Mouse (Mus musculus): Measurements from ENCODE around the gene Kcng3. TPM values are rescaled to one million over a fixed set of nuclear protein-coding genes. Genes with fewer than 3 reads are reported as not detected.
A peak's percentile ranks its signal among the peaks of the same experiment; 100 is the strongest.

Kcng3 gene
- not detected in 2 replicates for polyA plus RNA-seq (2016; fragmentation: Nextera tagmentation; extraction: Ambion mirVana)

DNA sequence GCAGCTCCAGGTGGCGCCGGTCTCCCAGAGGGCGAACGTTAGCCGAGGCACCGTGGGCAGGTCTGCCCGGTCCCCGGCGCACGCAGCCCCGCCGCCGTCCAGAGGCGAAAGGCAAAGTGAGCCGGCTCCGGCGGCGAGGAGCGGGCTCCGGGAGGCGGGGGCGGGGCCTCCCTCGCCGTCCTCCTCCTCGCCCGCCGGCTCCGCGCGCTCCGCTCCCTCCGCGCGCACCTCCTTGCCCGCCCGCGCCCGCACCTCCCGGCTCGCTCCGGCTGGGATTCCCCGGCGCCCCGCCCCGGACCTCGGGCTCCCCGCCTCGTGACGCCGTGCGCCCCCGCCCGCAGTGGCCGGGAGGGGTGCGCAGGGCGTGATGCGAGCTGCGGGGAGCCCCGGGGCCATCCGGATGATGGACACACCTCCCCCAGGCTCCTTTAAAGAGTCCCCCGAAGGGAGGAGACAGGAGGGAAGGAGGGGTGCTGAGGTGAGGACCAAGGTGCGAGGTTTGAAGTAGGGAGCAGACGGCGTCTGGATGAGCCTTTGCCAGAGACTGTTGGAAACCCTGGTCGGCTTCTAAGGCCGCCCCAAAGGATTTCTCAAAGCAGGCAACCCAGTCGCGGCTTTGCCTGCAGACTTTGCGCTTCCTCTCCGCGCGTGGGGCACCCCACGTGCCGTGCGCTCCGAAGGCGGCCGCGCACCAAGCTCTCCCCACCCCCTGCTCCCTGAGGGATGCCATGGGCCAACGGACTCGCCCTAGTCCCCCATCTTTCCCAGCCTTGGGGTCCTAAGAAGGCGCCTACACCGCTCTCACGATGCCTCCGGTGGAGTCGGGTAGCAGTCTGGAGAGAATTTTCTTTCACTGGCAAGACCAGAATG, at the start of gene Kcng3:
Kcng3 (minus strand) TSS at position 113 of the 870 bp plus-strand sequence.
- Histone ChIP-seq H3K9ac (peak within 1 kb of the TSS; percentile 55), H3K27me3 (peaks cover 92% of the 10 kb centered on the region), H3K4me2 (peak within 1 kb of the TSS; percentile 88), H3K9me3 (no peaks in the 10 kb centered on the region), H3K4me3 (replicated peaks) (peak within 1 kb of the TSS; percentile 58), H3K4me1 (peaks cover 23% of the 10 kb centered on the region), H3K36me3 (replicated peaks) (no peaks in the 10 kb centered on the region), H3K27ac (no peak within 1 kb of the TSS)
- WGBS: 1% methylated on average over 61 of the region's 86 CpGs
- ATAC-seq (ENCODE audit: low FRiP score): peak; percentile 59

GRCm38 (mm10) chr17:83677370-83677769, 45.7 kb upstream of the Kcng3 start:
- Histone ChIP-seq H3K9ac (no peak overlapping the region), H3K4me1 (no peaks in the 10 kb centered on the region), H3K9me3 (no peaks in the 10 kb centered on the region), H3K4me2 (no peak overlapping the region), H3K27ac (no peak overlapping the region), H3K27me3 (no peaks in the 10 kb centered on the region), H3K36me3 (replicated peaks) (no peaks in the 10 kb centered on the region), H3K4me3 (replicated peaks) (no peak overlapping the region)
- ATAC-seq (ENCODE audit: low FRiP score): no peak
- 71% methylated on average over 1 of the region's 1 CpGs for WGBS

DNA sequence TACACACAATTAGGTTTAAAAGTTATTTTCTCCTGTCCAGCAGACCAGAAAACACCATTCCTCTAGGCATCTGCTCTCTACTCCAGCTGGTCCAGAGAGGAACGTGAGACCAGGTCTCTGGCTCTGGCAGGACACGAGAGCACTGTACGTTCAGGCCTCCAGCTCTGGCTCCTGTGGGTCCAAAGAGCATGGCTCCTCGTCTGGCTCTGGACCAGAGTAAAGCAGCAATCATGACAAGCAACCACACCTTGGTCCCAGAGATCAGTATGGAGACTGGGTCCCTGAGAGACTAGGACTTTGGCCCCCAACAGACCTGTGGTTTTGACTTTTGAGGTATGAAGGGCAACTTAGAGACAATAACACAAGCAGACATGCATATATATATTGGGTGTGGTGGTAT, 41.0 kb upstream of the Kcng3 start:
- no peak overlapping the region for H3K4me2 ChIP-seq
- ATAC-seq (ENCODE audit: low FRiP score): no peak
- no peaks in the 10 kb centered on the region for H3K4me1 ChIP-seq
- WGBS: 86% methylated on average over 4 of the region's 4 CpGs
- no peaks in the 10 kb centered on the region for H3K36me3 ChIP-seq (replicated peaks)
- no peaks in the 10 kb centered on the region for H3K27me3 ChIP-seq
- H3K4me3 ChIP-seq (replicated peaks): no peak overlapping the region
- H3K9me3 ChIP-seq: no peaks in the 10 kb centered on the region
- H3K27ac ChIP-seq: no peak overlapping the region
- no peak overlapping the region for H3K9ac ChIP-seq

- H3K4me1 ChIP-seq: no peaks in the 10 kb centered on the region
- no peaks in the 10 kb centered on the region for H3K9me3 ChIP-seq
- WGBS: 89% methylated on average over 3 of the region's 3 CpGs
- H3K27ac ChIP-seq: no peak overlapping the region
- no peak overlapping the region for H3K4me2 ChIP-seq
- H3K36me3 ChIP-seq (replicated peaks): no peaks in the 10 kb centered on the region
- H3K27me3 ChIP-seq: no peaks in the 10 kb centered on the region
- H3K4me3 ChIP-seq (replicated peaks): no peak overlapping the region
- ATAC-seq (ENCODE audit: low FRiP score): no peak
- no peak overlapping the region for H3K9ac ChIP-seq
These were observed 36.4 kb upstream of the Kcng3 start for GRCm38 (mm10) chr17:83667934-83668690.

GRCm38 (mm10) chr17:83666597-83667287, 35.0 kb upstream of the Kcng3 start:
- Histone ChIP-seq H3K4me3 (replicated peaks) (no peak overlapping the region), H3K36me3 (replicated peaks) (no peaks in the 10 kb centered on the region), H3K4me2 (no peak overlapping the region), H3K9ac (no peak overlapping the region), H3K9me3 (no peaks in the 10 kb centered on the region), H3K4me1 (no peaks in the 10 kb centered on the region), H3K27ac (no peak overlapping the region), H3K27me3 (no peaks in the 10 kb centered on the region)
- no peak for ATAC-seq (ENCODE audit: low FRiP score)
- 75% methylated on average over 13 of the region's 13 CpGs for WGBS

GRCm38 (mm10) chr17:83664761-83665160, 33.1 kb upstream of the Kcng3 start:
- Histone ChIP-seq H3K4me1 (no peaks in the 10 kb centered on the region), H3K9ac (no peak overlapping the region), H3K27ac (no peak overlapping the region), H3K36me3 (replicated peaks) (no peaks in the 10 kb centered on the region), H3K4me2 (no peak overlapping the region), H3K9me3 (no peaks in the 10 kb centered on the region), H3K27me3 (no peaks in the 10 kb centered on the region), H3K4me3 (replicated peaks) (no peak overlapping the region)
- no peak for ATAC-seq (ENCODE audit: low FRiP score)
- WGBS: 43% methylated on average over 8 of the region's 8 CpGs

DNA sequence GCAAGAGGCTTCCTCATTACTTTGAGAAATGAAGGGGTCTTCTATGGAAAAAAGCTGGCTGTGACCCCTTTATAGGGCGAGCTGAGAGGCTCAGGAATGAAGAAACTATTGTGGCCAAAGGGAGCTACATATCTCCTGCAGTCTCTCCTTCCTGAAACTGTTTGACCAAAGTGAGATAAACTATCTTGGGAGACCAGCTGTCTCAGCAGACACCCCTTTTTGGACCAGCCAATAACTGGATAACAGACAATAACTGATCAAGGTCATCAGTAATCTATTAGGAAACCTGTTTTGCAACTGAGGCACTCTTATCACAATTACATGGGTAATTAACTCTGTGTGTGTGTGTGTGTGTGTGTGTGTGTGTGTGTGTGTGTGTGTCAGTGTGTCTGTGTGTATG, 27.2 kb upstream of the Kcng3 start:
- Histone ChIP-seq H3K27me3 (no peaks in the 10 kb centered on the region), H3K4me1 (no peaks in the 10 kb centered on the region), H3K36me3 (replicated peaks) (no peaks in the 10 kb centered on the region), H3K9ac (no peak overlapping the region), H3K27ac (no peak overlapping the region), H3K4me2 (no peak overlapping the region), H3K9me3 (no peaks in the 10 kb centered on the region), H3K4me3 (replicated peaks) (no peak overlapping the region)
- ATAC-seq (ENCODE audit: low FRiP score): no peak
- WGBS: 72% methylated on average over 1 of the region's 1 CpGs

GRCm38 (mm10) chr17:83657375-83657774, 25.7 kb upstream of the Kcng3 start:
- H3K27ac ChIP-seq: no peak overlapping the region
- H3K4me1 ChIP-seq: no peaks in the 10 kb centered on the region
- no peaks in the 10 kb centered on the region for H3K36me3 ChIP-seq (replicated peaks)
- no peaks in the 10 kb centered on the region for H3K27me3 ChIP-seq
- WGBS: 79% methylated on average over 9 of the region's 9 CpGs
- no peaks in the 10 kb centered on the region for H3K9me3 ChIP-seq
- no peak overlapping the region for H3K9ac ChIP-seq
- no peak for ATAC-seq (ENCODE audit: low FRiP score)
- no peak overlapping the region for H3K4me2 ChIP-seq
- no peak overlapping the region for H3K4me3 ChIP-seq (replicated peaks)

- no peak overlapping the region for H3K4me3 ChIP-seq (replicated peaks)
- no peak for ATAC-seq (ENCODE audit: low FRiP score)
- H3K36me3 ChIP-seq (replicated peaks): no peaks in the 10 kb centered on the region
- no peak overlapping the region for H3K4me2 ChIP-seq
- H3K27me3 ChIP-seq: no peaks in the 10 kb centered on the region
- H3K4me1 ChIP-seq: no peaks in the 10 kb centered on the region
- WGBS: 83% methylated on average over 3 of the region's 3 CpGs
- H3K9ac ChIP-seq: no peak overlapping the region
- H3K27ac ChIP-seq: no peak overlapping the region
- H3K9me3 ChIP-seq: no peaks in the 10 kb centered on the region
These were observed 24.0 kb upstream of the Kcng3 start for GRCm38 (mm10) chr17:83655732-83656131.

DNA sequence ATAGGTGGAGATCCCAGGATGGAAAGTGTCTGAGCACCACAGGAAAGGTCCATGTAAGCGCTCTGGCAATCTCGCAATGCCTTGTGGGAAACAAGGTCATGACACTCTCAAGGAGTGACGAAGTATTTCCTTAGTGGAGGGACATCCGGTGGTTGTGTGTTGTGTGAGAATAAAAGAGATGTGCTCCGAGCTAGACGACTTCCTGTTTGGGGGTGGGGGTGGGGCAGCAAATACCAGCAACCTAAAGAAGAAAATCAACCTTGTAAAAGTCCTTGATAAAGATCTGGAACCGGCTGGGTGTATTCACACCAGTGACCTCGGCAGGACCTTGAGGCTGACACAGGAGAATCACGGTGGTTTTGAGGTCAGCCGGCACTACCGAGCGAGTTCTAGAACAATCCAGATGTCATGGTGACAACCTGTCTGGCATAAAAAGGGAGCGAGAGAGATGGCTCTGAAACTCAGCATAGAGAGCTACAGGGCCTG, 23.0 kb upstream of the Kcng3 start:
- Histone ChIP-seq H3K9me3 (no peaks in the 10 kb centered on the region), H3K4me1 (no peaks in the 10 kb centered on the region), H3K27ac (no peak overlapping the region), H3K36me3 (replicated peaks) (no peaks in the 10 kb centered on the region), H3K4me3 (replicated peaks) (no peak overlapping the region), H3K4me2 (no peak overlapping the region), H3K9ac (no peak overlapping the region), H3K27me3 (no peaks in the 10 kb centered on the region)
- 86% methylated on average over 13 of the region's 13 CpGs for WGBS
- no peak for ATAC-seq (ENCODE audit: low FRiP score)

- Histone ChIP-seq H3K4me2 (no peak overlapping the region), H3K9me3 (no peaks in the 10 kb centered on the region), H3K4me1 (no peaks in the 10 kb centered on the region), H3K4me3 (replicated peaks) (no peak overlapping the region), H3K36me3 (replicated peaks) (no peaks in the 10 kb centered on the region), H3K27me3 (no peaks in the 10 kb centered on the region), H3K27ac (no peak overlapping the region), H3K9ac (no peak overlapping the region)
- 94% methylated on average over 3 of the region's 3 CpGs for WGBS
- ATAC-seq (ENCODE audit: low FRiP score): no peak
These were observed 21.9 kb upstream of the Kcng3 start for GRCm38 (mm10) chr17:83653635-83654034.
